Mouse (Mus musculus) layer of hippocampus, adult 9-11 months (tissue): ENCODE data around the gene Proser2.

ENCODE experiments used
- DNase-seq: peaks from one replicate; pipeline ENCODE4 v3.0.0; 2022

The Proser2 gene

GRCm38 (mm10) chr2:6129555-6130355 is at the start of gene Proser2:
Gene Proser2 (minus strand): TSS chr2:6130211.
- peak; percentile 34 for DNase-seq

GRCm38 (mm10) chr2:6179749-6180117 is 49.7 kb upstream of the Proser2 start:
- DNase-seq, result no peak

GRCm38 (mm10) chr2:6178901-6179748 is 49.1 kb upstream of the Proser2 start:
- DNase-seq, result no peak

GRCm38 (mm10) chr2:6173013-6173412 is 43.0 kb upstream of the Proser2 start:
- no peak for DNase-seq

GRCm38 (mm10) chr2:6168560-6168959 is 38.5 kb upstream of the Proser2 start:
- DNase-seq, result no peak

DNA sequence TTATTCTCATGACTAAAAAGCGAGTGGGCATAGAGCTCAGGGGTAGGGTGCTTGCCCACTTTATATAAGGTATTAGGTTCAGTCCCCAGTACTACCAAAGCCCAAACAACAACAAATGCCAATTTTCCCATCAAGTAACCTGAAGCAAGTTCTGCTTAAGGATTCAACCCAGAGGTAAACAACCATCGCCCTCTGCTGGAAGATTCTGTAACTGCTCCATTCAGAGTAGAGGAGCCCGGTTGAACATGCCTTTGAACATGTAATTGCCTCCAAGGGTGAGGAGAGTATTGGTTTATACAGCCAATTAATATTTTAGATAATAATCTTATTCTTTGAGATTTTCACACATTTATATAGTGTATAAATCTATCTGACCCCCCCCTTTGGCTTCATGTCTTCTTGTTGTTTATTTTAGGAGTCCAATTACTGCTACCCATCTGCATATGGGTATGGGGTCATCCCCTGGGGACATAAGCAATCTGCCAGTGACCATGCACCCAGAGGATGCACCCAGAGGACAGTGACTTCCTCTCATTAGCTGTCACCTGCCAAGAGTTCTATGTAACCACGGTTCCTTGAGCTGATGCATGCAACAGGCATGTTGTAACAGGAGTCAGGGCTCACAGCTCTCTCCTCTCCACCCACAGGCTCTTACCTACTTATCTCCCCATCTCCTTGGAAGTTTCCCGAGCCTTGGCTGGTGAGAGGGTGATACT is 38.0 kb upstream of the Proser2 start:
- DNase-seq, result peak; percentile 48

DNA sequence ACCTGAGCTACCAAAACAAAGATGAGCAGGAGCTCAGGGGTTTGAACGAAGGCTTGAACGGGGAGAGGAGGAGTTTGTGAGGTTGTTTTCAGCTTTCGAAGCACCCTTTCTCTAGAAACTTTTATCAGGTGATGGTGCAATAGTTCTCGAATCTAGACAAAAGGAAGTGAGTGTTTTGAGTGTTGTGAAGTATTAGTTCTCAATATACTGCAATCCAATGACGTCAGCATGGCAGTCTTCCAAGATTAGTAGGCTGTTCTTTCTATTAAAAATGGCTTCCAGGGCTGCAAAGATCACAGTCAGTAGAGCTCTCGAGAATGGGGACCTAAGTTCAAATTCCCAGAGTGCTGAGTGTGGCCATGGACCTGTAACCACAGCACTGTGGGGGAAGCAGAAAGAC is 35.8 kb upstream of the Proser2 start:
- DNase-seq, result no peak

- DNase-seq, result no peak
These were observed 34.7 kb upstream of the Proser2 start for GRCm38 (mm10) chr2:6164606-6165290.

DNA sequence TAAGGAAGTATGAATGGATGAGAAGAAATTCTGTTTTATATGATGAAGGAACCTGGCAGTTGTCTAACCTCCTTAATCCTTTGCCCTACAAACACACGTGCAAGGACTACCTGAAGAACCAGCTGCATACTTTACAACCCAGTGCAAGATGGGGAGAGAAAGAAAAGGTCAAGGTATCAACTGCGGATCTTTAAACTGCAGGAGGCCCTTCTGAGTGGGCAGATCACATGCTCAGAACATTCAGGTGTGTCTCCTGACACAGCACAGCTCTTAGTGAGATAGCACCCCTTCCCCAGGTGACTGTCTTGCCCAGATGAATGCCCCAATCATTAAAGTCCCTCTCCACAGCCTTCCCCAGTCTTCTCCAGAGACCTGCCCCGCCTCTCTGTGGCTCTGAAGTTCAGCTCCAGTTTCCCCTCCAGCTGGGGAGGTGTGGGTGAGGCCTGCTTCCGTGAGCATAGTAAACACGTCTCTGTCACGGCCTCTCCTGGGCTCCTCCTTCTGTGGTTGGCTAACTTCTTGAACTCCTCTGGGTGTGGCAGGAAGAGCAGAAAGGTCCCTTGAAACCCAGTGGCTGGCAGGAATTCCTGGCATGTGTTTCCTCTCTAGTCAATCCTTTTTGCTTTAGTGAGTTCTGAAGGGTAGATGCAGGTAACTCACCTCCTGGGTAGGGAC is 32.5 kb upstream of the Proser2 start:
- DNase-seq, result no peak

DNA sequence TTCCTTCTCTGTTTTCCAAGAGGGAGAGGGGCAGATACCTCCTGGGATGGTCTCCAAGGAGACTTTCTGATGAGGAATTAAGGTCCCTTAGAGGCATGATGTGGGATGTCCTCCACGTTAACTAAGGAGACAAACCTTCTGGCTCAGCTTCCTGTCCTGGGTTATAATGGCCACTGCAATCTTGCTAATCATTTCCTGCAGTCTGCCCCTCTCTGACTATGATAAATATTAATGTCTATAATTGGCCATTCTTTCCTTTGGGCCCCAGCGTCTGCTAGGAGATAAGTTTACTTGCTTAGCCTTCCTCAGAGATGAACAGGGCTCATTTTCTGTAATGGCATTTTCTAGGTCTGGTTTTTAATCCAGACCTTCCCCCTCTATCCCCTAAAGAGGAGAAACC is 29.7 kb upstream of the Proser2 start:
- no peak for DNase-seq

GRCm38 (mm10) chr2:6159219-6159618 is 29.2 kb upstream of the Proser2 start:
- no peak for DNase-seq

DNA sequence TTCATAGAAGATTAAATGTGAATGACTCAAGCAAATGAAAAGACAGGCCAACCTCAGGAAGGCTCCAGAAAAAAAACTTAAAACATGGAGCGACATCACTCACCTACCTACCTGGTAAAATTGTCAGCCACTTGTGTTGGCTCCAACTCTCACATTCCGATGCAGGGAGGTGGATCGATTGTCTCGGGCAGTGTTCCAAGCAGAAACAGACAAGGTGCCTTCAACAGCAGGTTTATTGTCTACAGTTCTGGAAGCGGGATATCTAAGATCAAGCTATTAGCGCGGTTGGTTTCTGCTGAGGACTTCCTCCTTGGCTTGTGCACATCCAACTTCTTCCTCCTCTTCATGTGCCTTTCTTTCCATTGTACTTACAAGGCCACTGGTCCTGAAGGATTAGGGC is 27.6 kb upstream of the Proser2 start:
- DNase-seq, result no peak

- no peak for DNase-seq
These were observed 27.2 kb upstream of the Proser2 start for GRCm38 (mm10) chr2:6157208-6157607.

GRCm38 (mm10) chr2:6149801-6150200 is 19.8 kb upstream of the Proser2 start:
- DNase-seq, result no peak

GRCm38 (mm10) chr2:6146901-6147300 is 16.9 kb upstream of the Proser2 start:
- DNase-seq, result no peak

- DNase-seq, result no peak
These were observed 16.2 kb upstream of the Proser2 start for GRCm38 (mm10) chr2:6146257-6146656.

GRCm38 (mm10) chr2:6145611-6146010 is 15.6 kb upstream of the Proser2 start:
- DNase-seq, result no peak

GRCm38 (mm10) chr2:6142915-6143654 is 13.1 kb upstream of the Proser2 start:
- peak; percentile 8 for DNase-seq

DNA sequence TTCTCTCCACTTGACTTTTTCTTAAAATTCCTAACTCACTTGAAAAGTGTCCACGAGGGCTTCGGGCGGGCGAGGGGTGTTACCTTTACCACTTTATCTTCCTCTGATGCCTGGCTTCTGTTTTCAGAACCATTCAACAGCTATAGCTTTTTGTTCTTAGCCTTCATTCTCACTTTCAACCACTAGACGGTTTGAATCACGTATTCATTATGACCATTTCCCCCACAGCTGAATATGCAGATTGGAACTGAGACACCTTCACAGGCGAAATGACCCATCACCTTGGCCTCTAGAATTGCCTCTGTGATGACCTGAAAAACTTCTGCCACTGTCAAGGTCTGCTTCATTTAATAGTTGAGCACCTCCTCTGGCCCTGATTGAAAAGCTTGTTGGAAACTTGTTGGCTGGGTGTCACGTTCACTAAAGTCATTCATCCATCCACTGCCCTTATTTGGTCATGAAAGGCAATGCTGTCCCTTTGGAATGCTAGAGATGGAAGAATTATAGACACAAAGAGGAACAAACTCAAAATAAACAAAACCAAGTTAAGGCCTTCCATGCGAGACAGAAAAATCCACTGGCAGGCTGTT is 10.7 kb upstream of the Proser2 start:
- no peak for DNase-seq

DNA sequence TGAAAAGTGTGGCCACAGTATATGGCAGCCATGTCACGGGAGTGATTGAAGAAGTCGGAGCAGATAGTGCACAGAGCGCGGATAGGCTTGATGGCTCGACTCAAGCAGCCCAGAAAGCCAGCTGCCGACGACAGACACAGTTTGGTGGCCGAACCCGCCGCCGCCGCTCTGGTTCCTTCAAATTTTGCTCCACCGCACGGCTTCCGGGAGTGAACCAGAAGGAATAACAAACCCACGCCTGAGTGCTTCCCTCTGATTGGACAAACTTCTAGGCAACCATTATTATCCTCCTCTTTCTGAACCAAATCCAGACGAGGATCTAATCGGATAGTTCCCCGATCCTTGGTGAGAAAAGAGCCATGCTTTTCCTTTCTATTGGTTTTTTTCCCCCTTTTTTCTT is 3.9 kb upstream of the Proser2 start:
- DNase-seq, result no peak

DNA sequence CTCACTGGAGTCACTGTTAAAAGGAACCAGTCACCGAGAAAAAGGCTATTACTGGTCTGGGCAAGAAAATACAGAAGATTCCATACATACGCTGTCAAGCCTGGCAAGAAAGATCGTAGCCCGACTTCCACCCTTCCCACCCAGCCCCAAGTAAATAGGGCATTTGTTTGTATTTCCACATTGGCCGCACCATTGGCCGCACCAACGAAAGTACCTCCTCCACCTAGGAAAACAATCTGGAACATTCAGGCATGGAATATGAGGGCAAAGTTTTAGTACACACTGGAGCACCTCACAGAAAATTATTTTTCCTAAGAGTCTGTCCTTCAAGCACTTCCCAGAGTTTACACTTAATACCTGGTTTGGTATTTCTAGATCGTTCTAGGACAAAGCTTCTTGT is 1.1 kb downstream of the Proser2 start:
- DNase-seq, result no peak
